Mouse (Mus musculus) lung, postnatal 10 days (tissue): ENCODE data around the gene Btnl2.
"Not testable (repeated sequence)": the region's sequence is repeated elsewhere in the genome, so short reads cannot be mapped to it uniquely, and the experiment has no call there.

ENCODE experiments used
- DNase-seq: peaks from one replicate; pipeline ENCODE4 v3.0.0; 2021

The Btnl2 gene

GRCm38 (mm10) chr17:34354539-34354938 lies at the start of gene Btnl2:
Gene Btnl2, plus strand, starts transcription at chr17:34354822.
- DNase-seq, result no peak

GRCm38 (mm10) chr17:34305380-34306030 lies 49.1 kb upstream of the Btnl2 start, which contains the start of gene H2-Eb1:
Gene H2-Eb1, plus strand, starts transcription at chr17:34305867.
- peak; percentile 95 for DNase-seq

GRCm38 (mm10) chr17:34306407-34306806 lies 48.2 kb upstream of the Btnl2 start:
- DNase-seq, result no peak

- DNase-seq, result no peak
Measured at GRCm38 (mm10) chr17:34307216-34307615, 47.4 kb upstream of the Btnl2 start.

- DNase-seq, result no peak
Measured at GRCm38 (mm10) chr17:34308161-34308560, 46.5 kb upstream of the Btnl2 start.

- DNase-seq, result no peak
Measured at GRCm38 (mm10) chr17:34309225-34309624, 45.4 kb upstream of the Btnl2 start.

GRCm38 (mm10) chr17:34309683-34310385 lies 44.8 kb upstream of the Btnl2 start:
- peak; percentile 84 for DNase-seq

- DNase-seq, result not testable (repeated sequence)
Measured at GRCm38 (mm10) chr17:34310526-34310925, 44.1 kb upstream of the Btnl2 start.

GRCm38 (mm10) chr17:34312185-34312584 lies 42.4 kb upstream of the Btnl2 start:
- no peak for DNase-seq

GRCm38 (mm10) chr17:34313393-34313792 lies 41.2 kb upstream of the Btnl2 start:
- DNase-seq, result peak; percentile 90

- DNase-seq, result no peak
Measured at GRCm38 (mm10) chr17:34314286-34314685, 40.3 kb upstream of the Btnl2 start.

- DNase-seq, result no peak
Measured at GRCm38 (mm10) chr17:34315512-34315911, 39.1 kb upstream of the Btnl2 start.

GRCm38 (mm10) chr17:34316697-34317096 lies 37.9 kb upstream of the Btnl2 start:
- DNase-seq, result no peak

- no peak for DNase-seq
Measured at GRCm38 (mm10) chr17:34317275-34317674, 37.3 kb upstream of the Btnl2 start.

GRCm38 (mm10) chr17:34325436-34325835 lies 29.2 kb upstream of the Btnl2 start, which contains the start of gene H2-Eb2:
Gene H2-Eb2, plus strand, starts transcription at chr17:34325665.
- peak; percentile 48 for DNase-seq

GRCm38 (mm10) chr17:34326373-34326772 lies 28.2 kb upstream of the Btnl2 start:
- no peak for DNase-seq

GRCm38 (mm10) chr17:34329807-34330206 lies 24.8 kb upstream of the Btnl2 start:
- no peak for DNase-seq

- DNase-seq, result no peak
Measured at GRCm38 (mm10) chr17:34331200-34331599, 23.4 kb upstream of the Btnl2 start.

GRCm38 (mm10) chr17:34340619-34341402 lies 13.8 kb upstream of the Btnl2 start:
- DNase-seq, result no peak

GRCm38 (mm10) chr17:34344882-34345281 lies 9.7 kb upstream of the Btnl2 start:
- no peak for DNase-seq

GRCm38 (mm10) chr17:34345486-34345885 lies 9.1 kb upstream of the Btnl2 start:
- DNase-seq, result no peak

- no peak for DNase-seq
Measured at GRCm38 (mm10) chr17:34346041-34346440, 8.6 kb upstream of the Btnl2 start.

- peak; percentile 73 for DNase-seq
Measured at GRCm38 (mm10) chr17:34347606-34348308, 6.9 kb upstream of the Btnl2 start.
